Mouse (Mus musculus): ENCODE measurements around the gene Arl2. TPM values are rescaled to one million over a fixed set of nuclear protein-coding genes. Genes with fewer than 3 reads are reported as not detected.

Arl2 gene
- polyA plus RNA-seq (2015; fragmentation: Nextera tagmentation; extraction: Ambion mirVana), result 89.2 and 89.9 TPM in 2 replicates

- under 1% methylated on average over 15 of the region's 15 CpGs for WGBS
- peak within 1 kb of the TSS; percentile 77 for H3K4me2 ChIP-seq
- peak; percentile 62 for ATAC-seq (ENCODE audit: insufficient number of reproducible peaks, low FRiP score, low TSS enrichment, low read depth)
These were observed at the start of gene Arl2 for GRCm38 (mm10) chr19:6141394-6141749. TSS of gene Arl2 (minus strand) at chr19:6141548.

GRCm38 (mm10) chr19:6184131-6184530 lies 42.8 kb upstream of the Arl2 start, which contains the start of gene Majin:
TSS of gene Majin (plus strand) at chr19:6184388.
- no peak within 1 kb of the TSS for H3K4me3 ChIP-seq
- no peak for ATAC-seq (ENCODE audit: insufficient number of reproducible peaks, low FRiP score, low TSS enrichment, low read depth)
- 85% methylated on average over 23 of the region's 23 CpGs for WGBS

More at GRCm38 (mm10) chr19:6141394-6141749, at the start of gene Arl2:
- Histone ChIP-seq H3K4me1 (peaks cover 16% of the 10 kb centered on the region), H3K4me3 (peak within 1 kb of the TSS; percentile 56), H3K9me3 (no peaks in the 10 kb centered on the region), H3K9ac (peak within 1 kb of the TSS; percentile 85), H3K27ac (peak within 1 kb of the TSS; percentile 94), H3K27me3 (no peaks in the 10 kb centered on the region), H3K36me3 (peaks cover 13% of the 10 kb centered on the region)

GRCm38 (mm10) chr19:6182534-6182933 lies 41.2 kb upstream of the Arl2 start:
- 7% methylated on average over 3 of the region's 3 CpGs for WGBS
- Histone ChIP-seq H3K9ac (no peak overlapping the region), H3K27ac (no peak overlapping the region), H3K36me3 (no peaks in the 10 kb centered on the region), H3K9me3 (no peaks in the 10 kb centered on the region), H3K4me1 (no peaks in the 10 kb centered on the region), H3K4me2 (no peak overlapping the region), H3K27me3 (no peaks in the 10 kb centered on the region), H3K4me3 (no peak overlapping the region)
- ATAC-seq (ENCODE audit: insufficient number of reproducible peaks, low FRiP score, low TSS enrichment, low read depth), result no peak

More at GRCm38 (mm10) chr19:6184131-6184530, 42.8 kb upstream of the Arl2 start, which contains the start of gene Majin:
- Histone ChIP-seq H3K36me3 (no peaks in the 10 kb centered on the region), H3K9me3 (no peaks in the 10 kb centered on the region), H3K4me1 (no peaks in the 10 kb centered on the region), H3K9ac (no peak within 1 kb of the TSS), H3K27ac (no peak within 1 kb of the TSS), H3K27me3 (no peaks in the 10 kb centered on the region), H3K4me2 (no peak within 1 kb of the TSS)

- H3K27ac ChIP-seq, result no peak overlapping the region
- WGBS, result 12% methylated on average over 5 of the region's 5 CpGs
- no peak overlapping the region for H3K4me2 ChIP-seq
- no peak for ATAC-seq (ENCODE audit: insufficient number of reproducible peaks, low FRiP score, low TSS enrichment, low read depth)
- no peaks in the 10 kb centered on the region for H3K4me1 ChIP-seq
- no peak overlapping the region for H3K9ac ChIP-seq
- H3K27me3 ChIP-seq, result no peaks in the 10 kb centered on the region
- H3K4me3 ChIP-seq, result no peak overlapping the region
- H3K36me3 ChIP-seq, result no peaks in the 10 kb centered on the region
- H3K9me3 ChIP-seq, result no peaks in the 10 kb centered on the region
These were observed 40.3 kb upstream of the Arl2 start for GRCm38 (mm10) chr19:6181629-6182028.

- Histone ChIP-seq H3K9ac (no peak overlapping the region), H3K27ac (no peak overlapping the region), H3K9me3 (no peaks in the 10 kb centered on the region), H3K27me3 (no peaks in the 10 kb centered on the region), H3K4me3 (no peak overlapping the region), H3K36me3 (no peaks in the 10 kb centered on the region), H3K4me1 (no peaks in the 10 kb centered on the region), H3K4me2 (no peak overlapping the region)
- 93% methylated on average over 6 of the region's 6 CpGs for WGBS
- ATAC-seq (ENCODE audit: insufficient number of reproducible peaks, low FRiP score, low TSS enrichment, low read depth), result no peak
These were observed 37.4 kb upstream of the Arl2 start for GRCm38 (mm10) chr19:6178775-6179174.

- Histone ChIP-seq H3K4me3 (no peak overlapping the region), H3K9me3 (no peaks in the 10 kb centered on the region), H3K9ac (no peak overlapping the region), H3K4me2 (no peak overlapping the region), H3K27me3 (no peaks in the 10 kb centered on the region), H3K27ac (no peak overlapping the region), H3K4me1 (no peaks in the 10 kb centered on the region), H3K36me3 (no peaks in the 10 kb centered on the region)
- WGBS, result 46% methylated on average over 5 of the region's 5 CpGs
- no peak for ATAC-seq (ENCODE audit: insufficient number of reproducible peaks, low FRiP score, low TSS enrichment, low read depth)
These were observed 33.4 kb upstream of the Arl2 start for GRCm38 (mm10) chr19:6174771-6175170.

GRCm38 (mm10) chr19:6171215-6171614 lies 29.9 kb upstream of the Arl2 start:
- Histone ChIP-seq H3K4me2 (no peak overlapping the region), H3K9ac (no peak overlapping the region), H3K9me3 (no peaks in the 10 kb centered on the region), H3K27ac (no peak overlapping the region), H3K4me3 (no peak overlapping the region), H3K36me3 (no peaks in the 10 kb centered on the region), H3K4me1 (no peaks in the 10 kb centered on the region), H3K27me3 (no peaks in the 10 kb centered on the region)
- WGBS, result 72% methylated on average over 8 of the region's 8 CpGs
- no peak for ATAC-seq (ENCODE audit: insufficient number of reproducible peaks, low FRiP score, low TSS enrichment, low read depth)

GRCm38 (mm10) chr19:6166750-6167149 lies 25.4 kb upstream of the Arl2 start:
- Histone ChIP-seq H3K27ac (no peak overlapping the region), H3K4me1 (no peaks in the 10 kb centered on the region), H3K36me3 (no peaks in the 10 kb centered on the region), H3K4me3 (no peak overlapping the region), H3K4me2 (no peak overlapping the region), H3K9me3 (no peaks in the 10 kb centered on the region), H3K27me3 (no peaks in the 10 kb centered on the region), H3K9ac (no peak overlapping the region)
- ATAC-seq (ENCODE audit: insufficient number of reproducible peaks, low FRiP score, low TSS enrichment, low read depth), result no peak
- WGBS, result 75% methylated on average over 4 of the region's 4 CpGs

- ATAC-seq (ENCODE audit: insufficient number of reproducible peaks, low FRiP score, low TSS enrichment, low read depth), result no peak
- H3K4me3 ChIP-seq, result no peak overlapping the region
- H3K4me2 ChIP-seq, result no peak overlapping the region
- no peak overlapping the region for H3K27ac ChIP-seq
- no peak overlapping the region for H3K9ac ChIP-seq
- H3K27me3 ChIP-seq, result no peaks in the 10 kb centered on the region
- H3K9me3 ChIP-seq, result no peaks in the 10 kb centered on the region
- H3K4me1 ChIP-seq, result no peaks in the 10 kb centered on the region
- WGBS, result 54% methylated on average over 10 of the region's 10 CpGs
- H3K36me3 ChIP-seq, result no peaks in the 10 kb centered on the region
These were observed 22.7 kb upstream of the Arl2 start for GRCm38 (mm10) chr19:6163872-6164547.

- no peaks in the 10 kb centered on the region for H3K4me1 ChIP-seq
- no peak overlapping the region for H3K27ac ChIP-seq
- no peak overlapping the region for H3K9ac ChIP-seq
- H3K36me3 ChIP-seq, result no peaks in the 10 kb centered on the region
- ATAC-seq (ENCODE audit: insufficient number of reproducible peaks, low FRiP score, low TSS enrichment, low read depth), result no peak
- WGBS, result 70% methylated on average over 6 of the region's 6 CpGs
- H3K9me3 ChIP-seq, result no peaks in the 10 kb centered on the region
- H3K27me3 ChIP-seq, result no peaks in the 10 kb centered on the region
- H3K4me2 ChIP-seq, result no peak overlapping the region
- H3K4me3 ChIP-seq, result no peak overlapping the region
These were observed 15.9 kb upstream of the Arl2 start for GRCm38 (mm10) chr19:6157220-6157619.

GRCm38 (mm10) chr19:6156372-6156771 lies 15.0 kb upstream of the Arl2 start:
- H3K27me3 ChIP-seq, result no peaks in the 10 kb centered on the region
- ATAC-seq (ENCODE audit: insufficient number of reproducible peaks, low FRiP score, low TSS enrichment, low read depth), result no peak
- H3K9me3 ChIP-seq, result no peaks in the 10 kb centered on the region
- no peaks in the 10 kb centered on the region for H3K36me3 ChIP-seq
- H3K9ac ChIP-seq, result no peak overlapping the region
- 65% methylated on average over 8 of the region's 8 CpGs for whole genome bisulfite sequencing
- H3K4me1 ChIP-seq, result no peaks in the 10 kb centered on the region
- no peak overlapping the region for H3K4me3 ChIP-seq
- no peak overlapping the region for H3K4me2 ChIP-seq
- H3K27ac ChIP-seq, result no peak overlapping the region

- WGBS, result 83% methylated on average over 9 of the region's 9 CpGs
- H3K36me3 ChIP-seq, result no peaks in the 10 kb centered on the region
- no peaks in the 10 kb centered on the region for H3K4me1 ChIP-seq
- no peak overlapping the region for H3K27ac ChIP-seq
- no peak overlapping the region for H3K4me3 ChIP-seq
- no peak overlapping the region for H3K9ac ChIP-seq
- H3K9me3 ChIP-seq, result no peaks in the 10 kb centered on the region
- no peak for ATAC-seq (ENCODE audit: insufficient number of reproducible peaks, low FRiP score, low TSS enrichment, low read depth)
- H3K4me2 ChIP-seq, result no peak overlapping the region
- no peaks in the 10 kb centered on the region for H3K27me3 ChIP-seq
These were observed 13.8 kb upstream of the Arl2 start for GRCm38 (mm10) chr19:6155174-6155573.

GRCm38 (mm10) chr19:6144842-6145241 lies 3.5 kb upstream of the Arl2 start:
- WGBS, result 77% methylated on average over 5 of the region's 5 CpGs
- ATAC-seq (ENCODE audit: insufficient number of reproducible peaks, low FRiP score, low TSS enrichment, low read depth), result no peak
- H3K9ac ChIP-seq, result no peak overlapping the region
- H3K36me3 ChIP-seq, result no peaks in the 10 kb centered on the region
- H3K9me3 ChIP-seq, result no peaks in the 10 kb centered on the region
- H3K4me3 ChIP-seq, result no peak overlapping the region
- no peak overlapping the region for H3K27ac ChIP-seq
- H3K27me3 ChIP-seq, result no peaks in the 10 kb centered on the region
- H3K4me2 ChIP-seq, result no peak overlapping the region
- H3K4me1 ChIP-seq, result peaks cover 11% of the 10 kb centered on the region
